9 mouse cellular contexts compared by ENCODE assay signal in the genomic region with DNA sequence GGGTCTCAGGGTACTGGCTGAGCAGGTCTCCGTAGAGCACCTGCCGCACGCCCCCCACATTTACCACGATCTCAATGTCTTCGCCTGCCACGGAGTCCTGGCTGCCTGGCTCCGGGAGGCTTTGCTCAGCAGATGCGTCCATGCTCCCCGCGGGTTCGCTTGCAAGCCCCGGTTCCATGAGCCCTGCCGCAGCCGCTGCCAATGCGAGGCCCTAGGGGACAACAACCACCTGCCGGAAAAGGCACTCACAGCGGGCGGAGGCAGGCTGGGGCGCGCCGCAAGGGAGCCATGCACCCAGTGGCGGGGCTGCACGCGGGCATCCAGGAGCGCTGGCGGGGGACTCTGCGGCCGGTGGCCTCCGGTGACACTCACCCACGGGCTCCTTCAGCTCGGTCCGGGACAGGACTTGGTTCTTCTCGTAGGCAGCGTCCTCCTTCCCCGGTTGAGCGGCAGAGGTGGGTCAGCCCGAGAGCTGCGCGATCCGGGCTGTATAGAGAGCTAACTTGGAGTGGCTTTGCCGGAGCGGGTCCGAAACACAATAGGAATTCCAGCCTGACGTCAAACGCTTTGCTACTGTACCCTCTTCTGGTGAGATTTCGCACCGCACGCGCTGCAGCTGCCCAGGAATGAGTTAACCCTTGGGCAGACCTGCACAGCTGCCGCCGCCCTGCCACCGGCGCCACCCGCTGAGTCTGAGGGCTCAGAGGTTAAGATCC. TPM values are rescaled to one million over a fixed set of nuclear protein-coding genes. Genes with fewer than 3 reads are reported as not detected.
DNase-seq lines count a peak whose midpoint lies in the region; ATAC-seq and TF ChIP-seq lines count a peak whose summit lies in the region.
"Had no signal": no experiment of that assay in that cellular context is flagged by ENCODE, and none has a peak within 500 bp of the region (broad histone marks: within the 10 kb centered on the region; RNA-seq: fewer than 3 reads in every experiment).

No protein-coding gene starts in this region.

- under 1% methylated on average over 54 of the region's 54 CpGs for WGBS in forebrain, embryonic 10.5 days
- under 1% methylated on average over 54 of the region's 54 CpGs for WGBS in hindbrain, embryonic 16.5 days
- WGBS in lung, postnatal 0 days: 1% methylated on average over 54 of the region's 54 CpGs

- no peak for TF ChIP-seq EP300 in lung, postnatal 0 days (IDR thresholded peaks at IDR 0.05)

- peak overlapping the region; percentile 82 for H3K9ac ChIP-seq in hindbrain, embryonic 16.5 days (ENCODE audit: low read depth, low read length)
- H3K9ac ChIP-seq in lung, postnatal 0 days (replicated peaks; ENCODE audit: low read depth): 0 out of 2 replicates have a peak overlapping the region, but pooled peaks have one; percentile 12

- no peak for TF ChIP-seq CTCF in E14TG2a.4 (conservative IDR thresholded peaks at IDR 0.05; ENCODE audit: low read length)
- TF ChIP-seq CTCF in lung, postnatal 0 days (IDR thresholded peaks at IDR 0.05): peak; percentile 56

- H3K4me2 ChIP-seq in hindbrain, embryonic 16.5 days (ENCODE audit: low read length): peak overlapping the region; percentile 99
- H3K4me2 ChIP-seq in lung, postnatal 0 days (replicated peaks; ENCODE audit: low read depth, low read length): peak overlapping the region; percentile 66

- H3K9me3 ChIP-seq in E14TG2a.4 (ENCODE audit: low read length): peaks cover 34% of the 10 kb centered on the region
- no peaks in the 10 kb centered on the region for H3K9me3 ChIP-seq in forebrain, embryonic 10.5 days
- no peaks in the 10 kb centered on the region for H3K9me3 ChIP-seq in hindbrain, embryonic 16.5 days (ENCODE audit: control insufficient read depth, low read length)
- no peaks in the 10 kb centered on the region for H3K9me3 ChIP-seq in lung, postnatal 0 days (ENCODE audit: low read length)

- no peaks in the 10 kb centered on the region for H3K36me3 ChIP-seq in E14TG2a.4 (ENCODE audit: insufficient read depth, low read length)
- H3K36me3 ChIP-seq in forebrain, embryonic 10.5 days (replicated peaks): no peaks in the 10 kb centered on the region
- H3K36me3 ChIP-seq in hindbrain, embryonic 16.5 days (ENCODE audit: control insufficient read depth, insufficient read depth, low read length): no peaks in the 10 kb centered on the region
- H3K36me3 ChIP-seq in lung, postnatal 0 days (ENCODE audit: insufficient read depth, low read length): no peaks in the 10 kb centered on the region

- peak; percentile 89 for ATAC-seq in hindbrain, embryonic 16.5 days
- ATAC-seq in lung, postnatal 0 days: peak; percentile 74

- peaks cover 57% of the 10 kb centered on the region for H3K27me3 ChIP-seq in E14TG2a.4 (ENCODE audit: insufficient read depth, low read length)
- peaks cover 55% of the 10 kb centered on the region for H3K27me3 ChIP-seq in forebrain, embryonic 10.5 days (ENCODE audit: poor library complexity, severe bottlenecking)
- peaks cover 11% of the 10 kb centered on the region for H3K27me3 ChIP-seq in hindbrain, embryonic 16.5 days (replicated peaks; ENCODE audit: control insufficient read depth, insufficient read depth, low read length)
- H3K27me3 ChIP-seq in lung, postnatal 0 days (replicated peaks; ENCODE audit: insufficient read depth, low read length): peaks cover 14% of the 10 kb centered on the region

- peak; percentile 38 for DNase-seq in T-cell, adult 2 months (ENCODE audit: low spot score)
- peak; percentile 70 for DNase-seq in forebrain, embryonic 10.5 days (ENCODE audit: extremely low spot score, low spot score)
- DNase-seq in layer of hippocampus, postnatal 36 days: peak; percentile 66 to 71
- peak; percentile 56 for DNase-seq in lung, postnatal 0 days (ENCODE audit: low spot score)
- DNase-seq in right cerebral cortex, postnatal 10 days (ENCODE audit: low spot score in 2 of 2): peak; percentile 88 to 89
- DNase-seq in cerebellum, adult 18-20 months: no peak

- H3K4me1 ChIP-seq in E14TG2a.4 (replicated peaks; ENCODE audit: low read depth, low read length): peaks cover 22% of the 10 kb centered on the region
- peaks cover 18% of the 10 kb centered on the region for H3K4me1 ChIP-seq in forebrain, embryonic 10.5 days
- H3K4me1 ChIP-seq in hindbrain, embryonic 16.5 days (ENCODE audit: control insufficient read depth, insufficient read depth, low read depth, low read length): peaks cover 8% of the 10 kb centered on the region; the same call in 1 of the 2 replicates
- H3K4me1 ChIP-seq in lung, postnatal 0 days (ENCODE audit: insufficient read depth, low read depth, low read length): no peaks in the 10 kb centered on the region; the same call in 1 of the 2 replicates

- peak overlapping the region; percentile 76 for H3K4me3 ChIP-seq in E14TG2a.4 (replicated peaks; ENCODE audit: low read length)
- peak overlapping the region; percentile 69 for H3K4me3 ChIP-seq in forebrain, embryonic 10.5 days
- peak overlapping the region; percentile 72 for H3K4me3 ChIP-seq in hindbrain, embryonic 16.5 days (ENCODE audit: low read length)
- peak overlapping the region; percentile 31 for H3K4me3 ChIP-seq in lung, postnatal 0 days (ENCODE audit: low read depth, low read length)
- H3K4me3 ChIP-seq: erythroblast, embryonic 14.5 days had no signal

- peak overlapping the region; percentile 83 for H3K27ac ChIP-seq in forebrain, embryonic 10.5 days
- peak overlapping the region; percentile 79 for H3K27ac ChIP-seq in hindbrain, embryonic 16.5 days (ENCODE audit: low read depth, low read length)
- H3K27ac ChIP-seq in lung, postnatal 0 days (ENCODE audit: low read length): no peak overlapping the region

RNA-seq across cellular contexts. Expression of a gene that starts 0.5 kb away (rescaled TPM):
- 0.50 and 0.62 TPM in 2 replicates for polyA plus RNA-seq in forebrain, embryonic 10.5 days (2016; fragmentation: Nextera tagmentation; extraction: Ambion mirVana)
- 4.9 and 5.6 TPM in 2 replicates for polyA plus RNA-seq in hindbrain, embryonic 16.5 days (2015; fragmentation: Nextera tagmentation; extraction: Ambion mirVana)
- 10 to 100 TPM; 35.2 to 40.0 TPM for total RNA-seq in layer of hippocampus, postnatal 36 days (2021)
- polyA plus RNA-seq in lung, postnatal 0 days (2015; fragmentation: Nextera tagmentation; extraction: Ambion mirVana): 0.08 and 0.15 TPM in 2 replicates
- polyA plus RNA-seq: erythroblast, embryonic 14.5 days had no signal

Comparison
In these comparisons a context has a peak if more than half of its experiments do, and no peak if none do; other contexts are left out.
1. DNase-seq: peak in T-cell, adult 2 months (single experiment), forebrain, embryonic 10.5 days (single experiment), layer of hippocampus, postnatal 36 days (2 of 2), lung, postnatal 0 days (single experiment) and right cerebral cortex, postnatal 10 days (2 of 2); none in cerebellum, adult 18-20 months (0 of 2).
2. Peak in every context shown above with its lines, with median percentiles within 50 percentile points of each other: H3K4me3 ChIP-seq.